Mouse (Mus musculus): ENCODE results near the gene Tsfm.
"Not testable (repeated sequence)": the region's sequence is repeated elsewhere in the genome, so short reads cannot be mapped to it uniquely, and the experiment has no call there.

Tsfm gene

DNA sequence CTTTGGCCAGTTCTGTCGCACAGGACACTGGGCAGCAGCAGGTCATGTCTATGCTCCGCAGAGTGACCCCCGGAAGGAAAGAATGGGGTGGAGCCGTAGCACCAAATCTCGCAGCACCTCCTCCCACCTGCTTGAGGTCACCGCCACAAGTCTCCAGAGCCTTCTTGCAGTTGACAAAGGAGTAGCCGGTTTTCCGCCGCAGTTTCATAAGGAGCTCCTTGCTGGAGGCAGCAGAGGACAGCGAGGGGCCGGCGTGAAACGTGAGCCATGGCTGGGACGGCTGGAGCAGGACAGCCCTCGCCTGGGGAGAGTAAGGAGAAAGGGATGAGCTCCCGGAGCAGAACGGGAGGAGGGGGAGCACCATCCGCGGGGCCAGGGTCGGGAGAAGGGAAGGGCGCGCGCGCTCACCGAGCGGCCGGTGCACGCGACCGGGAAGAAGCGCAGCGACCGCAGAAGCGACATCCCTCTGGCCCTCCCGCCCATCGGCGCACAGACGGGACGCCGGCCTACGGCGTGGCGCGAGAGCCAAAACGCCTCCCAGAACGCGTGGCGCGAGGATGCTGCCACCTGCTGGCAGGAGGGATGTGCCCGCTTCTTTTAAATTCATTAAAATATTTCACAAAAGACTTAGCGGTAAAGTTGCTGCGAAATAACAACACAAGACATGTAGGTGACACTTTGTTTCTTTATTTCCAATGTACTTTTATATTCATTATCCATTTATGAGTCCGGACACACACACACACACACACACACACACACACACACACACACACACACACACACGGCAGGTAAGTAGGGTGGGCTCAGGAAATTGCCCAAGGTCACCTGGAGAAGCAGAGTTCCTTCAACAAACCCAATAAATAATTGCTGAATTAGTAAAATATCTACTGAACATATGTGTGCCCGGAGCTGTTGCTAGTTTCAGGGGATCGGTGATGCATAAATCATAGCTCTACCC lies at the start of gene Tsfm:
Gene Tsfm (minus strand): TSS at position 505 of the 961 bp plus-strand sequence.
- DNase-seq: peak; percentile 83 to 94

DNA sequence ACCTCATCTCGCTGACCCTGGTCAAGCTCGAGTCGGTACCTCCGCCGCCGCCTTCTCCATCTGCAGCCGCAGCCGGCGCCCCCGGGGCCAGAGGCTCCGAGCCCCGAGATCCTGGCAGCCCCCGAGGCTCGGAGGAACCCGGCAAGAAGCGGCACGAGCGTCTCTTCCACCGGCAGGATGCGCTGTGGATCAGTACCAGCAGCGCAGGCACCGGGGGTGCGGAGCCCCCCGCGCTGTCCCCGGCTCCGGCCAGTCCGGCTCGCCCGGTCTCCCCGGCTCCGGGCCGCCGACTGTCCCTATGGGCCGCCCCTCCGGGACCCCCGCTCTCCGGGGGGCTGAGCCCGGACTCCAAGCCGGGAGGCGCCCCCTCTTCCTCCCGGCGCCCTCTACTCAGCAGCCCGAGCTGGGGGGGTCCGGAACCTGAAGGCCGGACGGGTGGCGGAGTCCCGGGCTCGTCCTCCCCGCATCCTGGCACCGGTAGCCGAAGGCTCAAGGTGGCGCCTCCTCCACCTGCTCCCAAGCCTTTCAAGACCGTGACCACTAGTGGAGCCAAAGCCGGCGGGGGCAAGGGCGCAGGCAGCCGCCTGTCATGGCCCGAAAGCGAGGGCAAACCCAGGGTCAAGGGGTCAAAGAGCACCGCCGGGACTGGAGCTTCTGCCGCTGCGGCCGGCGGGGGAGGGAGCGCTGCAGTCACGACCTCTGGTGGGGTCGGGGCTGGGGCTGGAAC lies 49.2 kb upstream of the Tsfm start:
- no peak for DNase-seq

DNA sequence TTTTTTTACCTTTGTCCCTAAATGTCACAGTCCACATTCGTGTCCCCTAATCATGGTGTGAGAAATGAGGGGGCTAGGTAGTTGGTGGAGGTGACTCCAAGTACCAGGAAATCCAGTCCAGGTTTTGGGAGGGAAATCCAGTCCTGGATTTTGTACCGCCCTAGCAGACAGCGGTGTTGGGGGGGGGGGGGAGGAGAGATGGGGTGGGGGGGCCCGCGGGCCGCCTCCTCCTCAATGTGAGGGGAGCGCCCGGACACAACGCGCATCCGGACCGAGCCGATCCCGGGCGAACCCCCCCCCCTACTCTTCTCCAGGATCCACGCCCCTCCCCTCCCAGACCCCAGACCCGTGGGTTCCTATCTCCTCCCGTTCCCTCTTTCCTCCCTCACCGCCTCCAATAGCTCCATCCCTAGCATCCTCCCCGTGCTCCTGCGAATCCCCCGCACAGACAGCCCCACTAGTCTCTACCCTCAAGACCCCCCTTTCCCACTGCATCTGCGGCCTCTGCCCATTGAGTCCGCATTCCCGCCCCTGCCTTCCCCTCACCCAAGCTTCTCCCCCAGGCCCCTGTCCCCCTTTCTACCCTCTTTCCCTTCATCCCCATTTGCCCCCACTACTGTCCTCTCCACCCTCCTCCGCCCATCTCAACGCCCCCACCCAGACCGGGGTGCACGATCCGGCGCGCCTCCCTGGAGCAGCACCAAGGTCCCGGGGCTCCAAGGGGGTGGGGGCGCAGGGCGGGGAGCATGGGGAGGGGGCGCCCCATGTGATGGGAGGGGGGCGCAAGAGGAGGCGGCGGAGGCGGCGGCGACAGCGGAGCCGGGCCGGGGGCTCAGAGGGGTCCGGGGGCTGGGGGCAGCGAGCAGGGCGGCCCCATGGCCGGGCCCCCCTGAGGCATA lies 48.3 kb upstream of the Tsfm start:
- DNase-seq: no peak

DNA sequence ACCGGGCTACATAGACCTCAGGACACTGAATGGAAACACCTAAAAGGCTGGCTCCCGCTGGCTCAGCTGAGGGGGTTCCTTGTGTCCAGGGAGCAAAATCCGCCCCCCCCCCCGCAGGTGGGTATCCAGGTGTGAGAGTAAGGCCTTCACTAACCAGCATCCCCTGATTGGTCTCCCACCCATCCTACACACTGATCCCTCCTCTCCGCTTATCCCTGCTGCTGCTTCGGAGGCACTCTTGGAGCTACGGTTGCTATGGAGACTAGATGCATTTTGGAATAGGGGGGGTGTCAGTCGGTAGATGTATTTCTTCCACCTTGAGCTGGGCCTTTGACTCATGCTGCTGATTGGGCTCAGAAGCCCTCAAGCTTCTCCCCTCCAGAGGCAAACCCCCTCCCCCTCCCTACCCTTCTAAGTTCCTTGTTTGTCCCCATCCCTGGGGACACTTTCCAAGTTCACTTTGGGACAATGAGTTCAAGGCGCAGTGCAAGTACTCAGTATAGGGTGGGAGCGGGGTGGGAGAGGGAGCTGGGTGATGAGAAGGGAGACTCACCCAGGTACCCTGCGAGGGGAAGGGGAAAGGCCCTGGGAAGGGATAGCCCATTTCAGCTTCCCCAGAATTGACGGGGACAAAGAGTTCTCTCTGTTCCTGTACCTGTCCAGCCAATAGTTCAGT lies 47.5 kb upstream of the Tsfm start:
- DNase-seq: no peak

DNA sequence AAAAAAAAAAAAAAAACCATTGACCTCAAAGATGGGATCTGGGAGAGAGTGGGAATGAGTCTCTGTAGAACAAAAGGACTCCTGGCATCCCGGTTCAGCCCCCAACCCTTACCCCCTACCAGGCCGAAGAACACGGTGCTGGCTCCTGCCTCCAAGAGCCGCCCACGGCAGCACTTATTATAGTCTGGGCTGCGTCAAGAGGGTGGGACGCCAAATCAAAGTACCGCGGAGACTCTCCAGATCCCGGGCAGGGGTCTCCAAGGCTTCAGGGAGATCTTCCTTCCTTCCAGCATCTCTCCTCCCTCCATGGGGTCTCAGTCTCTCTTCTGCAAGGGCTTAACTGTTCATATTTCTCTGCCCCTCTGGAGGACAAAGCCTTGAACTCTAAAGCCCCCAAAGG lies 46.9 kb upstream of the Tsfm start:
- no peak for DNase-seq

DNA sequence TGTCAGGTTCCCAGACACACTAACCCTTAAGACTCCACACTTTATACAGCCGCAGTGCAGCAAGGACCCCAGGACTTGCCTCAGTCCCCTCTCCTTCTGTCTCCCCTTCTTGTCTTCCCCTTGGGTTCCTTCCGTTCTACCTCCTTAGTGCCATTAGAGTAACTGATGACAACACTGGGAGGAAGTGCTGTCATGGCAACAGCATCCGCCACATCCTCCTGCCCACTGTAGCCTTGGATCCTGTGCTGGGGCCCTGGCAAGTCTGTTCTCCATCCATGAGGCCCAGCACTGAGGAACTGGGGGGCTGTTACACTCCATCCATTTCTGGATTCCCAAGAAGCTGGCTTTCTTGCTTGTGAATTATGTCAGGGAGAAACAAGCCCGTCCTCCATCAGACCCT lies 45.4 kb upstream of the Tsfm start:
- DNase-seq: peak; percentile 40 to 55

DNA sequence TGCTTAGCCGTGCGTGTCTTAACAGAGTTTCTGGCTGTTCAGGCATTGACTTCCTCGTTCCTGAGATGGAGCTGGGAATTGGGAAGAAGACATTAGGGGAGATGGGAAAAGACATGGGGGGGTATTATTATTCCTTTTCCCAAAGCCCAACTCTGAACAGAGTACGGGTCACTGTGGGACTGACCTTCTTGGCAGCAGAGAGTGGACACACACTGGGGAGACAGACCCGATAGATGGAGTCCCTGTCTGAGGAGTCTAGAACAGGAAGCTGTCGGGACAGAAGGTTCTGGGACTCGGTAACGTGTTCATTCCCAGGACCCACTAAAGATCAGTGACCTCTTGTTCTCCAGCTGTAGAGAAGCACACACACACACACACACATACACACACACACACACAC lies 45.0 kb upstream of the Tsfm start:
- DNase-seq: no peak

DNA sequence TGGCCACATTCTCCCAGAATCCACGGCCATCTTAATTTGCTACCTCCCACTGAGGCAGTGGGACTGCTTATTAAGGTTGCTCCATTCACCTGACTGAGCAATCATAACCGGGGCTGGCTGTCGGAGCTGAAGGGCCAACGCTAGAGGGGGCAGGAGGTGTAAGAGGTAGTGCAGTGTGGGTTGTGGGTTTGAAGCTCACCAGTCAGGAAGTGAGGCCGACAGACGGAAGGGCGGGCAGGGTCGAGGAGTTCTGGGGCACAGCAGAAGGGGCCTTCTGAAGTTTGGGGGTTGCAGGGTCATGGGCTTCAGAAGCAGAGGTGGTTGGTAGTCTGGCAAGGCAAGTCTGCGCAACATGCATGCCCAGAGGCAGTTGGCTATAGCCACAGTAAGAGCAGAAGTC lies 44.4 kb upstream of the Tsfm start, which contains the start of gene Agap2:
Gene Agap2 (plus strand): TSS at position 205 of the 400 bp plus-strand sequence.
- peak; percentile 75 to 79 for DNase-seq

DNA sequence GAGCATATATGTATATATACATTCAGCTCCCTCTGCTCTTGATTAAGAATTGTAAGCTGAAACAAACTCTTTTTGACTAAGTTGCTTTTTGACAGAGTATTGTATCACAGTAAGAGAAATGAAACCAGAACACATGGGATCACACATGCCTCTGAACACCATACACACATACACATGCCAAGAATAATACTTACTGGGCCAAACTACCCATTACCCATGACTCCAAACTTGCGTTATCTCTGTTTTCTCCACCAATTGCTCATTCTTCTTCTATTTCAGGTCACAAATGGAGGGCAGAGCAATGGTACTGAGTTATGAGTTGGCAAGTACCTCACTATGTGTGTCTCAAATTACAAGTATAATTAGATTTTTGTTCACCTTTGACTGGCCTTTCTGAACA lies 43.3 kb upstream of the Tsfm start:
- no peak for DNase-seq

DNA sequence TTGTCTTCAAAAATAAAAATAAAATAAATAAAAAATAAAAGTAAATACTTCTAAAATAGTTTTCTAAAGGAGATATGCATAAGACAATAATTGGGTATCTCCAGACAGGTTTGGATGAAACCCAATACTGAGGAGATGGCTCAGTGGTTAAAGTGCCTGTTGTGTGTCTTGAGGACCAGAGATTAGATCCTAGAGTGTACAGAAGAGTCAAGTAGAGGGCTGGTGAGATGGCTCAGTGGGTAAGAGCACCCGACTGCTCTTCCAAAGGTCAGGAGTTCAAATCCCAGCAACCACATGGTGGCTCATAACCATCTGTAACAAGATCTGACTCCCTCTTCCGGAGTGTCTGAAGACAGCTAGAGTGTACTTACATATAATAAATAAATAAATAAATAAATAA lies 42.3 kb upstream of the Tsfm start:
- not testable (repeated sequence) for DNase-seq

DNA sequence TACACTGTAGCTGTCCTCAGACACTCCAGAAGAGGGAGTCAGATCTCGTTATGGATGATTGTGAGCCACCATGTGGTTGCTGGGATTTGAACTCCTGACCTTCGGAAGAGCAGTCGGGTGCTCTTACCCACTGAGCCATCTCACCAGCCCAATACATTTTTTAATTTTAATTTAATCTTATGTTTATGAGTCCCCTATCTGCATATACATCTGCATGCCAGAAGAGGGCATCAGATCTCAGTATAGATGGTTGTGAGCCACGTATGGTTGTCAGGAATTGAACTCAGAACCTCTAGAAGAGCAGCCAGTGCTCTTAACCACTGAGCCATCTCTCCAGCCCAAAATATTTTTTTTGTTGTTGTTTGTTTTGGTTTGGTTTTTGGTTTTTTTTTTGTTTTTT lies 41.6 kb upstream of the Tsfm start:
- DNase-seq: not testable (repeated sequence)

DNA sequence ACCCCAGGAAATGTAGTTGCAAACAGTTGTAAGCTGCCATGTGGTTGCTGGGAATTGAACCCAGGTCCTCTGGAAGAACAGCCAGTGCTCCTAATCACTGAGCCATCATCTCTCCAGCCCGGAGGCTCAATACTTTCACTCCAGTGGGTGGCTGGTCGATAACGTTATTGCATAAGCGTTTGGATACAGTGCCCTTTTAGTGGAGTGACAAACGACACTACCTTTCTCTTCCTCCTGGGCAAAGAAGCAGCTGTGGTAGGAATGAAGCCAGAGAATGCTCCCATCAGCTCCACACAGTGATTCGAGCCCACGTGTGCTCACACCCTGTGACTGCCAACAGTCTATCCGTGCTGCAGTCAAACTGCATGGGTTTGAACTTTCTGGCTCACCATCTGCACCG lies 40.6 kb upstream of the Tsfm start:
- DNase-seq: no peak

DNA sequence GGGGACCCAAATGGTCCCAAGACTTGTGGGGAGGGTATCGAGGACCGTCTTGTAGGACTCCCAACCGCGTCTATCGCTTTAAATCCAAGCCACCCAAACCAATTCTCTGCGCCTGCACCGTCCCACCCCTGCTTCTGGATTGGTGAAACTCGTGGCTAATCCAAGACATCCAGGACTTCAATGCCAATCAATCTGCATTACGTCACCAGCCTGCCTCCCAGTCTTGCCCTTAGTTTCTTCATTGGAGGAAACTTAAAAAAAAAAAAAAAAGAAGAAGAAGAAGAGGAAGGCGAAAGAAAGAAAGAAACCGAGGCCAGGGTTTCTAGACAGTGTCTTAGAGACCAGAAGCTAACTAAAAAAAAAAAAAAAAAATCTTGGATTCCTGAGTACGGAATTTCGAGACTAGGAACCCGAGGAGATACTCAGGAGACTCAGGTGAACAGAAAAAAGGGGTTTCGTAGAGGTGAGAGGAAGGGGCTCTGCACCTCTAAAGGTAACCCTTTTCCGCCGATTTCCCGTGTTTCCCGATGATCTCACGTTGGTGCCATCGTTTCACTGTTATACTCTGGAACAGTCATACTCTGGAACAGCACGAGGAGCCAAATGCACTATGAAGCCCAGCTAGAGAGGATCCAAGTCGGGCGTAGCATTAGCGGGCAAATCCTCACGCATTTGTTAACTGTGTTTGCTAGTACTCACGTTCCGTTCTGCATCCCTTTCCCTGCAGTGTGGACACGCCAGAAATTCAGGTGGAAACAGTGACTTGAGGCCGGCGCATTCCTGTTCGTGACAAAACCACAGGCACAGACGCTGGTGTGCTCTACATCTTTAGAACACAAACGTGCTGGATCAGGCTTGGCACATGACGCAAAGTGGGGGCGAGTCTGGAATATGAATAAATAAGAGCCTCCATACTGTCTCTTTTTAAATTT lies 39.8 kb upstream of the Tsfm start, which contains the start of gene Tspan31:
Gene Tspan31 (minus strand): TSS at position 75 of the 932 bp plus-strand sequence.
- peak; percentile 50 to 58 for DNase-seq

DNA sequence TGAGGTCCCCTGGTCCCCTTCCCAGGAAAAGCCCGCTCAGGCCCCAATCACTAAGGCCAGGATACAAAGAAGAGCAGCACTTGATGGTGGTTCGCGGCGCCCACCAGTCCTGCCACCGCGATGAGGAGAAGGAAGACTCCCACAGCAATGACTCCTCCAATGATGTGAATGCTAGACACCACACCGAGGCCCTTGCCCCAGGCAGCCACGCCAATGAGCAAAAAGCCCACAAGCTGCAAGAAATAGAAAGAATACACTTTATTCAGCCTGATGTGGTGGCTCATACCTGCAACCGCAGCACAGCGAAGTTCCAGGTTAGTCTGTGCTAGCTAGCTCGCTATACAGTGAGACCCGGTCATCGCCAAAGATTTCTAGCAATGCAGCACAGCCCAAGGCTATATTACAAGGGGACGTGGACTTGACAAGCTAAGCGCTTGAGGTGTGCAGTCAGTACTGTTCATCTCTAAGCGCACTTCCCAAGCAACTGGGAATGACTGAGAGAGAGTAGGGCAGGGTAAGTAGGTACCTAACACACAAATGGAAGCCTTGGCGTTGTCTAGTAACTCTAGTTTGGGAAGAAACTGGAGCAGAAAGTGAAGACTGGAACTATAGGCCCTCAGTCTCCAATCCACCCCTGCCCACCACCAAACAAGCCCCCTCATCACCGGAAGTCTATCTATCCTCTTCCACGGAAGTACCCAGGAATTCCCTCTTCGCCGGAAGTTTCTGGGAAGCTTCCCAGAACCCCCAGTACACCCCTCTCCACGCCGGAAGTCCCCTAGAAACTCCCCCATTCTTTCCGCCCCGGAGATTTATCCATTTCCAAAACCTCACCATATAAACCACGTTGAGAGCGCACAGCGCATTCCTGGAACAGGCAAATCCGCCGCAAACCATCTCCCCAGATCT lies 38.9 kb upstream of the Tsfm start:
- DNase-seq: no peak

DNA sequence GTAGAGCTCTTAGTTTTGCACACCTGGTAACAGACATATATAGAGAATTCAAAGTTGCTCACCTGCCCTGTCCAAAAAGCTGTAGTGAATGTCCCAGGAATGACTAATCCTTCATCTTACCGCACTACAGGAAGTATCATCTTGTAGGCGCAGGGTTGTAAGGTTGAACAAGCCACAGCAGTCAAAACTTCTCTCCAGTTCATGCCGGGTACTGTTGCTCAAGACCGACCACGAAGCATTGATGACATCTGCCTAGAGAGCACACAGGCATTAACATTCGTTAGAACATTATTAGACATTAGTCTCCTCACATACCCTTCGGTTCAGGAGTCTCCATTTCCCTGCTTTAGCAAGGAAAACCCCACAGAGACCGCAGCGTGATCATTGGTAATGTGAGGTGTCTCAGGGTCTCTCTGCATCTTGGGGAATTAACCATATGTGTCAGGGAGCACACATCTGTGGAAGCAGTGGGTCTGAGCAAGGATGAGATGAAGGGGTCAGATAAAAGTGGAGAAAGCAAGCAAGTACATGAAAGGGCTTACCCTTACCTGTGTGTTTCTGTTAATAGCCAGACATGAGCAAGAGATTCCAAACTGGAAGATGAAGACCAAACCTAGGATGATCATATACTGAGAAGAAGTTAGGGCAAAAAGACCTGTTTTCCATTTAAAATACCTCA lies 37.9 kb upstream of the Tsfm start:
- peak in 1 of 2 experiments; percentile 3 for DNase-seq

DNA sequence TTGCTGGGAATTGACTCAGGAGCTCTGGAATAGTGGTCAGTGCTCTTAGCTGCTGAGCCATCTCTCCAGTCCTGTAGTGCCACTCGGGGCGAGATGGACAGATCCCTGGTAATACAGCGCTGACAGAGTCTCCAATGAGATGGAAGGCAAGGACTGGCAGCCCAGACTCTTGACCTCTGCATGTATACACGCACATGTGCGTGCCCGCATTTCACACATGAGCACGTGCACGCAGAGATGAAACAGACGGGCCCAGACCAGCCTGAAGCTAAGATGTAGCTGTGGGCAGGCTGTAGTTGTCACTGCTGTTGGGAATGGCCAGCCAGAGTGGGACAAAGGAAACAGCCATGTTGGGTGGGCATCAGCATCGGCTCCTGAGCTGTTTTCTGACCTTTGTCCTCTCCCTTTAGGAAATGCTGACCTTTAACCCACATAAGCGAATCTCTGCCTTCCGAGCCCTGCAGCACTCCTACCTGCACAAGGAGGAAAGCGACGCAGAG lies 35.9 kb upstream of the Tsfm start:
- DNase-seq: peak in 1 of 2 experiments; percentile 4

DNA sequence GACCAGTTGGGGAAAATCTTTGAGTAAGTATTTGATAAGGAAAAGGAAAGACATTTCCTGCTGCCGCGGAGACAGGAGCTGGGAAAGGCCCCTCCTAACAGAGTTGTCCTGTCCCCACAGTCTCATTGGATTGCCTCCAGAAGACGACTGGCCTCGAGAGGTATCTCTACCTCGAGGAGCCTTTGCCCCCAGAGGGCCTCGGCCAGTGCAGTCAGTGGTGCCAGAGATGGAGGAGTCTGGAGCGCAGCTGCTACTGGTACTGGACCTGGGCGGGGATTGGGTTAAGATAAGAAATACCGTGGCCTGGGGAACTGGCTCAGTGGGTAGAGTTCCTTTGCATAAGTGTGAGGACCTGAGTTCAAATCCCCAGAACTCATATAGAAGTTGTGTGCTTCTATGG lies 35.3 kb upstream of the Tsfm start:
- peak in 1 of 2 experiments; percentile 6 for DNase-seq

DNA sequence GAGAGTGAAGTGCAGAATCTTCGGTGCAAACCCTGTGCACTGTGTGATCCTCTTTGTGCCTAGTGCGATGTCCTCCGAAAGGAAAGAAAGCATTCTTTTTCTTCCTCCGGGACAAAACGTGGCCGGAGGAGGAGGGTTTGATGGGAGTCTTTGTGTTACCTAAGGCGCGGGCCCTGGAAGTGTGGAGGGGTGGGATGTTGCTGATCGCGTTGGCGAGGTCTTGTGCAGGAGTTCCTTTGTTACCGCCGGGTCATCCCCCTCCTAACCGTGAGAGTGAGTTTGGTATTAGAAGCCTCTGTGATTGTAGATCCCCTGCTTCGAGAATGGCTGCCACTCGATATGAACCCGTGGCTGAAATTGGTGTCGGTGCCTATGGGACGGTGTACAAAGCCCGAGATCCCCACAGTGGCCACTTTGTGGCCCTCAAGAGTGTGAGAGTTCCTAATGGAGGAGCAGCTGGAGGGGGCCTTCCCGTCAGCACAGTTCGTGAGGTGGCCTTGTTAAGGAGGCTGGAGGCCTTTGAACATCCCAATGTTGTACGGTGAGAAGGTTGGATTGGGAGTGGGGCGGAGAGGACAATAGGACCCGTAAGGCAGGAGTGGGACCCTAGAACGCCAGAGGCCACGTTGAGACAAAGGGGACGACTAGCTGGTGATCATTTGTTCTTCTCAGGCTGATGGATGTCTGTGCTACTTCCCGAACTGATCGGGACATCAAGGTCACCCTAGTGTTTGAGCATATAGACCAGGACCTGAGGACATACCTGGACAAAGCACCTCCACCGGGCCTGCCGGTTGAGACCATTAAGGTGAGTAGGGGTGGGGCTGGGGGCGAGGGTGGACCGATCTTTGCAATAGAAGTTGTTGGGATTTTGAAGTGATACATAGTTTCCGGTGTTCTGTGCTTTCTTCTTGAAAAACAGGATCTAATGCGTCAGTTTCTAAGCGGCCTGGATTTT lies 33.6 kb upstream of the Tsfm start:
- no peak for DNase-seq

All from spleen, adult 18-20 months (tissue).